In genomic region chr11:76647500-76647899, GRCm38 (mm10) we compare ENCODE assay signal across 8 mouse cellular contexts. TPM values are rescaled to one million over a fixed set of nuclear protein-coding genes. Genes with fewer than 3 reads are reported as not detected.
DNase-seq lines count a peak whose midpoint lies in the region; ATAC-seq lines count a peak whose summit lies in the region.

No protein-coding gene starts in this region.

- peak; percentile 61 for ATAC-seq in hindbrain, embryonic 14.5 days (ENCODE audit: low FRiP score)

- H3K27ac ChIP-seq in hindbrain, embryonic 14.5 days = peak overlapping the region; percentile 51; the same call in 1 of the 2 replicates

- no peaks in the 10 kb centered on the region for H3K27me3 ChIP-seq in hindbrain, embryonic 14.5 days (ENCODE audit: control insufficient read depth, insufficient read depth, low read length)

- WGBS in hindbrain, embryonic 14.5 days = 6% methylated on average over 9 of the region's 9 CpGs

- peaks cover 23% of the 10 kb centered on the region for H3K4me1 ChIP-seq in hindbrain, embryonic 14.5 days (replicated peaks; ENCODE audit: control insufficient read depth, insufficient read depth, low read length)

- H3K9me3 ChIP-seq in hindbrain, embryonic 14.5 days (ENCODE audit: control insufficient read depth, low read length) = no peaks in the 10 kb centered on the region

- peak overlapping the region; percentile 36 for H3K4me2 ChIP-seq in hindbrain, embryonic 14.5 days (replicated peaks)

- 0 out of 2 replicates have a peak overlapping the region, but pooled peaks have one; percentile 16 for H3K9ac ChIP-seq in hindbrain, embryonic 14.5 days

- peak; percentile 66 for DNase-seq in Muller cell, postnatal 12 days (ENCODE audit: inconsistent ontology term)
- peak; percentile 70 for DNase-seq in cerebellum, adult 9-11 months
- peak; percentile 68 to 75 for DNase-seq in frontal cortex, postnatal 10 days (ENCODE audit: low spot score in 2 of 2)
- peak; percentile 67 for DNase-seq in hindbrain, embryonic 14.5 days (ENCODE audit: low spot score)
- peak; percentile 79 to 80 for DNase-seq in layer of hippocampus, postnatal 36 days
- peak; percentile 66 to 79 for DNase-seq in lung, postnatal 4 days
- DNase-seq in right cerebral cortex, adult 18-20 months = peak; percentile 83
- peak; percentile 54 for DNase-seq in urinary bladder, adult 2 months (ENCODE audit: low spot score)

- H3K4me3 ChIP-seq in hindbrain, embryonic 14.5 days (replicated peaks; ENCODE audit: low read length) = no peak overlapping the region

- no peaks in the 10 kb centered on the region for H3K36me3 ChIP-seq in hindbrain, embryonic 14.5 days (replicated peaks; ENCODE audit: control insufficient read depth, insufficient read depth)

RNA-seq across cellular contexts. Expression of gene Bhlha9, which starts 24.8 kb away (rescaled TPM):
- polyA plus RNA-seq in hindbrain, embryonic 14.5 days (2014; fragmentation: Nextera tagmentation; extraction: Ambion mirVana) = 0.91 and 1.1 TPM in 2 replicates
- total RNA-seq in layer of hippocampus, postnatal 36 days (2021) = 1 to 10 TPM; 5.1 to 5.2 TPM
- polyA plus RNA-seq in urinary bladder, adult 2 months (2012; rRNA removed) = not detected in 2 replicates

RNA-seq across cellular contexts. Expression of gene Abr, which starts 25.4 kb away (rescaled TPM):
- 115 and 123 TPM in 2 replicates for polyA plus RNA-seq in hindbrain, embryonic 14.5 days (2014; fragmentation: Nextera tagmentation; extraction: Ambion mirVana)
- total RNA-seq in layer of hippocampus, postnatal 36 days (2021) = 100 to 1,000 TPM; 502 to 515 TPM
- polyA plus RNA-seq in urinary bladder, adult 2 months (2012; rRNA removed) = 29.6 and 30.2 TPM in 2 replicates

RNA-seq across cellular contexts. Expression of gene Trarg1, which starts 32.1 kb away (rescaled TPM):
- polyA plus RNA-seq in hindbrain, embryonic 14.5 days (2014; fragmentation: Nextera tagmentation; extraction: Ambion mirVana) = 0.35 and 0.73 TPM in 2 replicates
- total RNA-seq in layer of hippocampus, postnatal 36 days (2021) = under 1 TPM; 0.17 to 0.51 TPM
- polyA plus RNA-seq in urinary bladder, adult 2 months (2012; rRNA removed) = 1.4 and 1.6 TPM in 2 replicates
